Mouse (Mus musculus) ovary, adult 18-20 months (tissue): ENCODE results near the gene Gclm.
"Not testable (repeated sequence)": the region's sequence is repeated elsewhere in the genome, so short reads cannot be mapped to it uniquely, and the experiment has no call there.

Source experiments
- DNase-seq: peaks from one replicate; pipeline ENCODE4 v3.0.0; 2022; ENCODE audit warnings: low spot score, mixed read lengths

The Gclm gene

GRCm38 (mm10) chr3:122245215-122245877 is at the start of gene Gclm:
TSS of gene Gclm (plus strand) at chr3:122245557.
- peak; percentile 89 for DNase-seq

- no peak for DNase-seq
Measured at GRCm38 (mm10) chr3:122196621-122197298, 48.6 kb upstream of the Gclm start.

GRCm38 (mm10) chr3:122198532-122198931 is 46.8 kb upstream of the Gclm start:
- no peak for DNase-seq

- DNase-seq, result peak; percentile 20
Measured at GRCm38 (mm10) chr3:122198966-122199381, 46.4 kb upstream of the Gclm start.

GRCm38 (mm10) chr3:122199600-122199999 is 45.8 kb upstream of the Gclm start:
- no peak for DNase-seq

GRCm38 (mm10) chr3:122200017-122200416 is 45.3 kb upstream of the Gclm start:
- no peak for DNase-seq

- no peak for DNase-seq
Measured at GRCm38 (mm10) chr3:122200447-122200846, 44.9 kb upstream of the Gclm start.

GRCm38 (mm10) chr3:122202307-122202732 is 43.0 kb upstream of the Gclm start:
- no peak for DNase-seq

- DNase-seq, result no peak
Measured at GRCm38 (mm10) chr3:122203675-122204329, 41.6 kb upstream of the Gclm start.

GRCm38 (mm10) chr3:122205753-122206152 is 39.6 kb upstream of the Gclm start:
- DNase-seq, result no peak

GRCm38 (mm10) chr3:122206279-122207070 is 38.9 kb upstream of the Gclm start:
- DNase-seq, result no peak

GRCm38 (mm10) chr3:122207766-122208165 is 37.6 kb upstream of the Gclm start:
- no peak for DNase-seq

GRCm38 (mm10) chr3:122208296-122209225 is 36.8 kb upstream of the Gclm start:
- no peak for DNase-seq

- no peak for DNase-seq
Measured at GRCm38 (mm10) chr3:122209511-122209910, 35.8 kb upstream of the Gclm start.

- no peak for DNase-seq
Measured at GRCm38 (mm10) chr3:122210434-122210833, 34.9 kb upstream of the Gclm start.

- no peak for DNase-seq
Measured at GRCm38 (mm10) chr3:122210846-122211245, 34.5 kb upstream of the Gclm start.

- no peak for DNase-seq
Measured at GRCm38 (mm10) chr3:122211446-122212125, 33.8 kb upstream of the Gclm start.

- DNase-seq, result no peak
Measured at GRCm38 (mm10) chr3:122221240-122222036, 23.9 kb upstream of the Gclm start.

GRCm38 (mm10) chr3:122226972-122227371 is 18.4 kb upstream of the Gclm start:
- DNase-seq, result not testable (repeated sequence)

GRCm38 (mm10) chr3:122235772-122236171 is 9.6 kb upstream of the Gclm start:
- DNase-seq, result no peak
